Mouse (Mus musculus): ENCODE measurements around the gene Fnbp4. TPM values are rescaled to one million over a fixed set of nuclear protein-coding genes. Genes with fewer than 3 reads are reported as not detected.
"Not testable (repeated sequence)": the region's sequence is repeated elsewhere in the genome, so short reads cannot be mapped to it uniquely, and the experiment has no call there.

Fnbp4 gene
- total RNA-seq, 2 experiments from 2014 or later, result 13.4 to 16.5 TPM

DNA sequence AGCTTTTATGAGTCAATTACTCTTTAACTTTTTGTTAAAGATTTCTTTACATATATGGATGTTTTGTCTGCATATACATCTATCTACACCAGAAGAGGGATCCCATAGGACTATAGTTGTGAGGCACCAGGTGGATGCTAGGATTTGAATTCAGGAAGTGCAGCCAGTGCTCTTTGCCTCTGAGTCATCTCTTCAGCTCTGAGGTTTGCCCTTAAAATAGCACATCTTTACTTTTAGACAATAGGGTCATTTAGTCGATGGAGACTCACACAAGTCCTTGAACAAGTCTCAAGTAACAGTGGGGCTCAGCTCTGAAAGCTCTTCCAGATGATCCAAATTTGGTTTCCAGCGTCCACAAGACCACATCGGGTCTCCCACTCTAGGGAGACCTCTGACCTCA, 36.2 kb downstream of the Fnbp4 start:
- intact Hi-C loops (cut with DNase I), result no loop called here
- no peak for DNase-seq

DNA sequence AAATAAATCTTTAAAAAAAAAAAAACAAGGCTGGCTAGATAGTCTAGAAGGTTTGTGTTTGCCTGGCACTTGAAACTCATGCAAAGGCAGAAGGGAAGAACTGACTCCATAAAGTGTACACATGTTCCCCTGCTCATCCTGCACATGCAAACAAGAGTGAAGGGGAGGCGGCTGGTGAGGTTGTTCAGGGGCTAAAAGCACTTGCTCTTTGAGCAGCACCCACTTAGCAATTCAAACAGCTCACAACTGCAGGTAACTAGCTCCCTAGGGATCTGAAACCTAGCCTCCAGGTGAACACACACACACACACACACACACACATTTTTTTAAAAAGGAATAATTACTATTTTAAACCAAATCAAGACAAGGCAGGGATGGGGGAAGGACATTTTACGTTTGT, 36.8 kb downstream of the Fnbp4 start:
- DNase-seq, result no peak
- intact Hi-C loops (cut with DNase I), result no loop called here

DNA sequence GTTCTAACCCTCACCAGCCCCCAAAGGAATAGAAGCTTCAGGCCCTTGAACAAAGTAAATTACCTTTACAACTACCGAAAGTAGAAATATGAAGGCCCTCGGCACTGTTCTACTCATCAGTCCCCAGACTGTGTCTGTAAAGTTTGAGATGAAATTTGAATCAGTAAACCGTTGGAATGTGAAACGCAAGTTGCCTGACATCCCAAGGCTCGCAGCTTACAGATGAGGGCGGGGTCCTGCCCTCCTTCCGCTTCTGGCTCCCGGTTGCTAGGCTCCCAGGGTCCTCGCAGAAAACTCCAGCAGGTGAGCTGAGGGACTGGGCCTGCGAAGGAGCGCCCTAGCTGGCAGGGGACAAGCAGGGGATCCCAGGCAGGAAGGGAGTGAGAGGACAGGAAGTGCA, 37.3 kb downstream of the Fnbp4 start, which contains the start of gene Agbl2:
Gene Agbl2, plus strand, starts transcription at position 270 of the 400 bp plus-strand sequence.
- intact Hi-C loops (cut with DNase I), result no loop called here
- DNase-seq, result peak; percentile 6 to 10

DNA sequence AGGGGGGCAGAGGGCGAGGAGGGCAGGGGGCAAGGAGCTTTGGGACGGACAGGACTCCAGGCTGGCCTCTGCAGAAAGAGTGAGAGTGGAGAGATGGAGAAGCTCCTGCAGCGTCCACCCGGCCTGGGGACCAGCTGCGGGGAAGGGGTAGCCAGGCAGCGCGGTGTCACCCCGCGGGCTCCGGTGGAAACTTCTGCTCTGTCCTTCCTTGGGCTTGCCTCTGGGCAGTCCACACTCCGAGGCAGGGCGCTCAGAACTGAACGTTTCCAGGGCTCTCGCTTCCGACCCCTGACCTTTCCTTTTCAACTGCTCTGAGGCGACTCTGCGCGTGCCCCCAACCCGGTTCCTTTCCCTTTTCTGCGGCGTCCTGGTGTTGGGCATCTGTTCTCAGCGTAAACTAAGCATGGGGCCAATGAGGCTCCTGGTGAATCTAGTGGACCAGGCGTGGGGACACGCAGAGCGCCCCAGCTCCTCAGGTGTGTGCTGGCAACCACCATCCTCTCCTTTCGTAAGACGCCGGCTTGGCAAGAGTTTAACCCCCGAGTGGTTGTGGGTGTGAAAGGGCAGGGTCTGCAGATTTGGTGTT, 37.8 kb downstream of the Fnbp4 start:
- intact Hi-C loops (cut with DNase I), result no loop called here
- DNase-seq, result peak; percentile 16 to 21

DNA sequence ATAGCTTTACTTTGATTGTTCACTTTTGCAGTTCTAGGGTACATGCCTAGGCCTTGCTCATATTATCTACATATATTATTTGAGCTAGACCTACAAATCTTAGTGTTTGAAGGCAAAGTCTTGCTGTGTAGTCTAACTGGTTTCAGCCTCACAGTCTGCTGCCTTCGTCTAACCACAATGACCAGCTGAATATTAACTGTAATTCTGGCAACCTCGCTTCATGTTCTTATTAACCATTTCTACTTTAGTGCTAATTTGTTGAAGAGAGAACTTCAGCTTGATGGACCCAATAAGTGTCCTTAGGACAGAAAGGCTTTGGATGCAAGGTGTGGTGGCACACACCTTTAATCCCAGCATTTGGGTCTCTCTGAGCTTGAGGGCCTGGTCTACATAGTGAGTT, 43.0 kb downstream of the Fnbp4 start:
- no peak for DNase-seq
- intact Hi-C loops (cut with DNase I), result no loop called here

DNA sequence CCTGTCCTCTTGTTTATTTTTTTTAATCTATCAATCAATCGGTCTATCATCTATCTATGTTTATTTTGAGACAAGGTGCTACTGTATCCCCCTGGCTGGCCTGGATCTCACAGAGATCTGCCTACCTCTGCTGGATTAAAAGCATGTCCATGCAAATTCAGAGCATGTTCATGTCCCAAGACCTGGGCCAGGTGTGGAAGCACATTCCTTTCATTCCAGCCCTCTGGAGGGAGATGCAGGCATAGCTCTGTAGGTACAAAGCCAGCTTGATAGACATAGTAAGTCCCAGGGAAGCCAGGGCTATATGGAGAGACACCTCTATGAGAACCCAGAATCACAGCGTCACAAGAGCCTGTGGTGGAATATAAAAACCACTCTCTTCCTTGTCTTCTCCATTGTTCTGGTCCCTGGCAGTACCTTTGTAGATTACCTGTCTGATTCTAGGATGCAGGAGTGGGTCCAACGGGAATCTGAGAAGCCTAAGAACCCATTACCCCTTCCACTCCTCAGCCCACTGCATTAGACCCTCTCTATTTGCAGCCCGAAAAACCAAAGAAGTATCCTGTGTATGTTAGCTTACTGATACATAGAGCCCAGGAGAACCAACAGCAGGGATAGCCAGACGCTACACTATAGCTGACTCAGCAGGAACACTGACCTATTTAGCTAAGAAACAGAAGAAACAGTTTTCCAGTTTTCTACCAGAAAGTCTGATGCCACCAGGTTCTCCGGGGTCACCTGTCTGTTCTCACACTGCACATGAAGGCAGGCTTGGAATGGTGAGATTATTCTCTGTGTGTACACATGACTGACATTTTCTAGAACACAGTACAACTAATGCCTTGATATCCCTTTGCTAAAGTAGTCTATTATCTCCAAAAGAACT, 63.3 kb downstream of the Fnbp4 start:
- intact Hi-C loops (cut with DNase I), result no loop called here

DNA sequence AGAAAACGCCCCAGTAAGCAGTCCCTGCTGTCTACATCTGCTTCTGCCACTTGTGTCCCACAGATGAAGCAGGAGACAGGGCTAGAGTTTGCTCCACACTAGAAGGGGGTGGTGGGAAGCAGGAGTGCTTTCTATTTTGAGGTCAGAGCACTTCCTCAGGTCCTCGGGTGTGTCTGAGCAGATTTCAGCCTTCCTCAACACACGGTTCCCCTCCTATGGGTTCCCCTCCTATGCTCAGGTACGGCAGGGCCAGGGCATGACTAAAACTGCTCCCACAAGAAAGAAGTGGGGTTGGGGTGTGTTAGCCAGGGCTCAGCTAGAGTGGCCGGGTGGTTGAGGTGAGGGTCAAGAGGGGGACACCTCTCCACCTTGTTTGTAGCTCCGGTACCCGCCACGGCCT, 65.6 kb downstream of the Fnbp4 start:
- DNase-seq, result no peak
- intact Hi-C loops (cut with DNase I), result no loop called here

More for the DNA sequence above, 63.3 kb downstream of the Fnbp4 start:
- no peak for DNase-seq

DNA sequence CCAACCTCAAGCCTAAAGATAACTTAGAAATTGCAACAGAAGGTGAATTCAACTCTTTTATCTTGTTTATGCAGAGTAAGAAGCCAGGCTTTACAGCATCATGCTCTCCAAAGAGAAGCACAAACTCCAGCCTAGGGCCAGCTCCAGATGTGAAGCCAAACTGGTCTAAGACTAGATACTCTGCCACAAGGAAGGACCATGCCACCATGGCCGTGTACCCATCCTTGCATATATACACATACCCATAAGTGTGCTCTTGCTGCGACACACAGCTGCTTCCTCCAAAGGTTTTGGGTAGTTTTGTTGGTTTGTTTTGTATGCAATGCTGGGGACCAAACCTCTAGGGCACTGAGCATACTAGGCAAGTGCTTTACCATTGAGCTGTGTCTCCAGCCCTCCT, 70.1 kb downstream of the Fnbp4 start:
- intact Hi-C loops (cut with DNase I), result no loop called here
- no peak for DNase-seq

DNA sequence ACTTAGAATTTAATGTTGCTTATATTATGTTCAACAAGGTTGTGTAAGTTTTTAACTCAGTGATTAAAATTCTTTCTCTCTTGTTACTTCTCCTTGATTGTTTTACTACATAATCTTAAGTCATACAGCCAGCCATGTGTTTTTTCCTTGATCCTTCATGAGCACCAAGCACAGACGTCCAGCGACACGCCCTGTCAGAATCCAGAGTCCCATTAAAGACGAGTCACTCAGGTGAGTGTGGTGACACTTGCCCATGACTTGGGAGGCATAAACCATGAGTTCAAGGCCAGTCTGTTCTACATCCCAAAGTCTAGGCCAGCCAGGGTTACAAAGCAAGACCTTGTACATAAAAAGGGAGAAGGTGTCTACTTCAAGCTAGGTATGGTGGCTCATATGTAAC, 71.0 kb downstream of the Fnbp4 start:
- no peak for DNase-seq
- intact Hi-C loops (cut with DNase I), result no loop called here

DNA sequence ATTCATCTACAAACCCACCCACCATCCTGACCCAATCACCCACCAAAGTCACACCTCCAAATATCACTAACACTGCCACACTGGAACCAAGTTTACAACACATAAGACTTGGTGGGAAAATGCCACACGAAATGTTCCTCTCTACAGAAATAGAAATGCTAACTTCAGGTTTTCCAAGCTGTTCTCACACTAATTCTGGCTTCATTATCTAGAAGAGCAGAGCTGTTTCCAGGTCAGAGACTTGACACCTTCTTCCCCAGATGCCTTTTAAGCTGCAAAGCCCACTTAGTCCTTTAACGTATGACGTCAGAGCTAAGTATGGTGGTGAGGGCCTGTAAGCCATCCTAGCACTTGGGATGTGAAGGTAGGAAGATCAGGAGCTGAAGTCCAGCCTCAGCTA, 73.5 kb downstream of the Fnbp4 start:
- DNase-seq, result no peak
- intact Hi-C loops (cut with DNase I), result no loop called here

DNA sequence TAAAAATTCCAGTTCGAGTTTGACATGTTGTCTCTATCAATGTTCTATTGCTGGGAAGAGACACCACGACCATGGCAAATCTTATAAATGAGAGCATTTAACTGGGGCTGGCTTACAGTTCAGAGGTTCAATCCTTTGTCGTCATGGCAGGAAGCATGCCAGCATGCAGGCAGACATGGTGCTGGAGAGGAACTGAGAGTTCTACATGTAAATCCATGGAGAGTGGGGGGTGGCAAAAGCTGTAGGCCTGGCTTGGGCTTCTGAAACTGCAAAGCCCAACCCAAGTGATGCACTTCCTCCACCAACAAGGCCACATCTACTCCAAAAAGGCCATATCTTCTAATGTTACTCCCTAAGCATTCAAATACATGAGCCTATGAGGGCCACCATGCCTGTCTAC, 75.7 kb downstream of the Fnbp4 start:
- DNase-seq, result no peak
- intact Hi-C loops (cut with DNase I), result no loop called here

DNA sequence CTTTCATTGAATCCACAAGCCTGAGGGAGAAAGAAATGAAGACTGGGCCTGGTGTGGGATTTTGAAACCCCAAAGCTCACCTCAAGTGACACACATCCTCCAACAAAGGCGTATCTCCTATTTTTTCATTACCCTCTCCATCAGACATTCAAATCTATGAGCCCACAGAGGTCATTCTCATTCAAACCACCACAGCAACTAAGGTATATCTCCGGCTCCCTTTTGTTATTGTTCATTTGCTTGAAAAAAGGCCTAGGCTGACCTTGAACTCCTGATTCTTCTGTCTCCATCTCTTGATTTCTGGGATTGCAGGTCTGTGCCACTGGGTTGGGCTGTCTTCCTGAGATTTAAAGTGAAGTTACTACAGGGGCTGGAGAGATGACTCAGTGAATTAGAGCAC, 77.8 kb downstream of the Fnbp4 start:
- DNase-seq, result no peak
- intact Hi-C loops (cut with DNase I), result no loop called here

DNA sequence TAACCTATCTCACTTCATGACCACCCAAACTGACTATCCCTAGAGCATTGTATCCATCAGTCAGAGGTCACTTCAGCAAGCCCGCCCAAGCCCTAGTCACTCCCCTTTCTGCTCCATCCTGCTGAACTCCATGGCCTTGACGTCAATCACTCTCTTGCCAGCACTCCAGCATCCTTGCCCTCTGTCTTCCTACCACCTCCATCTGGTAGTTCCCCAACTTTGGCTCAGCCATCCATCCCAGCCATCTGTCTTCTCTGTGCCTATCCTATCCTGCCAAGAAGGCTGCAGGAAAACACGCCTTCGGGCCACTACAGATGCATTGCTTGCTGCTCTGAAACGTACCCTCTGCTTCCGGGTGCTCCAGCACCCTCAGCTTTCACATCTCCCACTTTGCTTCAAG, 78.6 kb downstream of the Fnbp4 start:
- DNase-seq, result no peak
- intact Hi-C loops (cut with DNase I), result no loop called here

DNA sequence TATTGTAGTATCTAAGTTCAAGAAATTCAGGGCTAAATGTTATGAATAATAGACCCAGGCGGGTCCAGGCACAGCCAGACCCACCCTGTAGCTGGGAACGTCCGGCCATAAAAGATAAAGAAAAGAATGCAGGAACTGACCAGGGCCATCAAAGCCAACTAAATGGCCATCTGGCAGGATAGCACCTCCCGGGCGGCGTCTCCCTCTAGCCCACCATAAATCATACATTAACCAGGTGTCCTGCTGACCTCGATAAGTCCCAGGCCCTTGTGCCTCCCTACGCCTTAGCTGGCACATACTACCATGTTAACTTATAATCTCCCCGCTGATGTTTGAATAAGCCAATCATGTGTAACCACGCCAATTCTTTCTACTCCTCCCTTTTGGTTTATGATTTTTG, 79.4 kb downstream of the Fnbp4 start:
- intact Hi-C loops (cut with DNase I); DNase-seq: not testable (repeated sequence)

DNA sequence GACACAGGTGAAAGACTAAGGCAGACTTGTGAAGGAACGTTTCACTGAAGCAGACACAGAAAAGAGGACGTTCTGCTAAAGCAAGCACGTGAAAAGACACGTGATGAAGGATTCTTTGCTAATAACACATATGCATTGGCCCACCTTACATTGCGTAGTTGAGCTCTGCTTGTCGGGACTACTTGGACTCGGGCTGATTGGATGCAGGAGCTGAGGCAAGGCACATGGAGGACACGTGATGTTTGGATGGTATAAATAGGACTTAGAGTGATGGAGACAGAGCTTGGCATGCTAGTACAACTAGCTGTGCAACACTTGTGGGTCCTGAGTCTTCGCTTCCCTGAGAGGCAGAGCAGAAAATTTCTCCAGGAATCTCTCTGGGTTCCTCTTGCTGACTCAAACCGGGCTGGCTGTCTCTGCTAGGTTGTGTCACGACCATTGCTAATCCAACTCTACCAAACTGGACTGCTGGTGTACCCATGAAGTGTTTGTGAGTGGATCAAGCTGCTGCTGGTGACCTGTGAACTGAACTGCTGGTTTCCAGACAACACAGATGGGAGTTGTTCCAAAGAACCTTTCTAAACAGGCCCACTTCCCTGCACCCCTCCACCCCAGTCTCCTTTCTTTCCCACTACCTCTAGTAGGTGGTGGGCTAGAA, 80.5 kb downstream of the Fnbp4 start:
- DNase-seq, result no peak
- intact Hi-C loops (cut with DNase I), result no loop called here

DNA sequence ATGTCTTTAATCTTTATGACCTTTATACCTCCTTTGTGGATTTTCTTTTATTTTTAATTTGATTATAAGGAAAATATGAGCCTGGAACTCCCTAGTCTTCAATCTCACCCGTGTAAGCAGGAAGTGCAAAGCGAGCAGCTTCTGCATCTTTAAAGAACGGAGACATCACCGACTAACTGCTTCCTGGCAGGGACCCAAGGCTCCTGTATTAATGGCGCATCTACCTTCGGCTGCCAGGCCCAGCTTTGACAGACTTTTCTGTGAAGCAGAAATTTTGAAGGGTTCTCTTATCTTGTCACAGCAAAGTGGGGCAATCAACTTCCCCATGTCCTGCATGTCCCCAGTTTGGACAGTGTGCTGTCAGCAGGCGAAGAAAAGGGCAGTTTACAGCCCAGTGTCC, 83.6 kb downstream of the Fnbp4 start:
- DNase-seq, result no peak

More for the DNA sequence above, 83.6 kb downstream of the Fnbp4 start:
- intact Hi-C loops (cut with DNase I), result no loop called here

Other genes starting within 250 kb of the Fnbp4 start
- gene Ptprj, start 164.7 kb upstream of the Fnbp4 start, total RNA-seq (2021), result 10 to 100 TPM in 1 of 2 experiments, 1 to 10 TPM in 1; 8.3 to 10.5 TPM
- gene Nup160, start 68.2 kb upstream of the Fnbp4 start, total RNA-seq (2021), result 10 to 100 TPM in 1 of 2 experiments, 1 to 10 TPM in 1; 7.6 to 13.7 TPM
- gene Agbl2, start 37.4 kb downstream of the Fnbp4 start, total RNA-seq (2021), result 1 to 10 TPM in 1 of 2 experiments, under 1 TPM in 1; 1.00 to 1.0 TPM
- gene Mtch2, start 101.8 kb downstream of the Fnbp4 start, total RNA-seq (2021), result 100 to 1,000 TPM; 194 to 211 TPM
- 1 to 10 TPM; 2.6 to 5.1 TPM for gene C1qtnf4, start 140.5 kb downstream of the Fnbp4 start, total RNA-seq (2021)
- 10 to 100 TPM; 22.1 to 23.8 TPM for gene Kbtbd4, start 159.4 kb downstream of the Fnbp4 start, total RNA-seq (2021)
- 100 to 1,000 TPM; 797 to 891 TPM for gene Ndufs3, start 159.5 kb downstream of the Fnbp4 start, total RNA-seq (2021)
- gene Celf1, start 195.0 kb downstream of the Fnbp4 start, total RNA-seq (2021), result 10 to 100 TPM; 72.6 to 75.3 TPM

Data from heart, postnatal 36 days (tissue).